25 mouse cellular contexts compared by ENCODE assay signal in genomic region chr9:123539093-123539492, GRCm38 (mm10). TPM values are rescaled to one million over a fixed set of nuclear protein-coding genes. Genes with fewer than 3 reads are reported as not detected.
DNase-seq lines count a peak whose midpoint lies in the region; ATAC-seq and TF ChIP-seq lines count a peak whose summit lies in the region.
"Had no signal": no experiment of that assay in that cellular context is flagged by ENCODE, and none has a peak within 500 bp of the region (broad histone marks: within the 10 kb centered on the region; RNA-seq: fewer than 3 reads in every experiment).

No protein-coding gene starts in this region.

- H3K4me1 ChIP-seq in kidney, embryonic 16.5 days (ENCODE audit: insufficient read depth, low read length) = peaks cover 24% of the 10 kb centered on the region
- peaks cover 38% of the 10 kb centered on the region for H3K4me1 ChIP-seq in bone marrow macrophage, adult 2 months (ENCODE audit: control insufficient read depth, insufficient read depth, low read length)
- H3K4me1 ChIP-seq in olfactory bulb, adult 2 months (ENCODE audit: control insufficient read depth, insufficient read depth, low read length) = no peaks in the 10 kb centered on the region; the same call in 1 of the 2 replicates
- H3K4me1 ChIP-seq: embryonic facial prominence, embryonic 12.5 days; lung, embryonic 15.5 days; neural tube, embryonic 12.5 days had no signal

- peaks cover 4% of the 10 kb centered on the region; the same call in 1 of the 2 replicates for H3K36me3 ChIP-seq in kidney, embryonic 16.5 days (ENCODE audit: insufficient read depth, low read length)
- H3K36me3 ChIP-seq: intestine, embryonic 15.5 days; neural tube, embryonic 12.5 days had no signal

- H3K4me3 ChIP-seq in gastrocnemius, adult 2 months = no peak overlapping the region
- no peak overlapping the region for H3K4me3 ChIP-seq in kidney, embryonic 16.5 days (ENCODE audit: low read length)
- no peak overlapping the region for H3K4me3 ChIP-seq in bone marrow macrophage, adult 2 months (ENCODE audit: insufficient read depth, low read length)
- no peak overlapping the region for H3K4me3 ChIP-seq in olfactory bulb, adult 2 months (ENCODE audit: insufficient read depth, low read depth, low read length)
- H3K4me3 ChIP-seq: embryonic facial prominence, embryonic 12.5 days; forebrain, embryonic 15.5 days; intestine, embryonic 15.5 days; lung, embryonic 15.5 days; myocyte; neural tube, embryonic 12.5 days had no signal

- H3K4me2 ChIP-seq in kidney, embryonic 16.5 days (replicated peaks; ENCODE audit: low read depth, low read length) = no peak overlapping the region
- H3K4me2 ChIP-seq: embryonic facial prominence, embryonic 12.5 days; forebrain, embryonic 15.5 days; intestine, embryonic 15.5 days; lung, embryonic 15.5 days; midbrain, embryonic 11.5 days; neural tube, embryonic 12.5 days had no signal

- TF ChIP-seq CTCF in gastrocnemius, adult 2 months (IDR thresholded peaks at IDR 0.05) = no peak
- TF ChIP-seq CTCF in bone marrow macrophage, adult 2 months (IDR thresholded peaks at IDR 0.05; ENCODE audit: low read depth, low read length) = no peak
- TF ChIP-seq CTCF in olfactory bulb, adult 2 months (IDR thresholded peaks at IDR 0.05; ENCODE audit: insufficient read depth, low read depth, low read length) = no peak

- 42% methylated on average over 1 of the region's 1 CpGs for WGBS in kidney, embryonic 16.5 days
- 3% methylated on average over 1 of the region's 1 CpGs for WGBS in olfactory bulb, adult 2 months

- intact Hi-C loops in gastrocnemius, adult 2 months (cut with DNase I) = no loop called here
- intact Hi-C loops in gastrocnemius, postnatal 14 days (cut with DNase I; ENCODE audit: low total_unique reads) = no loop called here

- peak; percentile 46; the same call in 1 of the 2 replicates for ATAC-seq in kidney, embryonic 16.5 days (ENCODE audit: low FRiP score, low TSS enrichment)
- ATAC-seq in activated CD4-positive, CD25-positive, alpha-beta regulatory T cell, adult 4 months = no peak
- no peak for ATAC-seq in granulocyte monocyte progenitor cell, adult 5-6 weeks (replicated peaks; ENCODE audit: poor library complexity, severe bottlenecking)
- ATAC-seq: forebrain, embryonic 15.5 days; hindbrain, embryonic 16.5 days; intestine, embryonic 15.5 days had no signal

- H3K9ac ChIP-seq in kidney, embryonic 16.5 days (replicated peaks; ENCODE audit: low read length) = no peak overlapping the region
- H3K9ac ChIP-seq: embryonic facial prominence, embryonic 12.5 days; forebrain, embryonic 15.5 days; intestine, embryonic 15.5 days; lung, embryonic 15.5 days; neural tube, embryonic 12.5 days had no signal

- no peaks in the 10 kb centered on the region for H3K9me3 ChIP-seq in kidney, embryonic 16.5 days (ENCODE audit: low read length)
- H3K9me3 ChIP-seq: embryonic facial prominence, embryonic 12.5 days; forebrain, embryonic 15.5 days; intestine, embryonic 15.5 days; lung, embryonic 15.5 days; neural tube, embryonic 12.5 days had no signal

- DNase-seq in gastrocnemius, adult 2 months = no peak
- no peak for DNase-seq in gastrocnemius, postnatal 14 days
- DNase-seq in kidney, adult 8-10 months = no peak
- DNase-seq: adrenal gland, adult 2 months; adrenal gland, postnatal 36 days; cerebellum, adult 11 months; cerebellum, adult 9-10 months; cerebellum, postnatal 36 days; embryo, embryonic 11 days; heart, postnatal 14 days; layer of hippocampus, postnatal 36 days; right cerebral cortex, postnatal 4 days had no signal

- TF ChIP-seq POLR2A in bone marrow macrophage, adult 2 months (IDR thresholded peaks at IDR 0.05; ENCODE audit: borderline replicate concordance, low read depth, low read length) = no peak
- TF ChIP-seq POLR2A in olfactory bulb, adult 2 months (IDR thresholded peaks at IDR 0.05; ENCODE audit: insufficient read depth, low read depth, low read length) = no peak

- H3K27ac ChIP-seq in gastrocnemius, adult 2 months = peak overlapping the region; percentile 60
- peak overlapping the region; percentile 32 for H3K27ac ChIP-seq in kidney, embryonic 16.5 days (ENCODE audit: low read length)
- H3K27ac ChIP-seq in bone marrow macrophage, adult 2 months (ENCODE audit: insufficient read depth, low read depth, low read length) = peak overlapping the region; percentile 31
- peak overlapping the region; percentile 37; the same call in 1 of the 2 replicates for H3K27ac ChIP-seq in olfactory bulb, adult 2 months (ENCODE audit: insufficient read depth, low read depth, low read length)
- H3K27ac ChIP-seq: embryonic facial prominence, embryonic 12.5 days; forebrain, embryonic 15.5 days; intestine, embryonic 15.5 days; lung, embryonic 15.5 days; neural tube, embryonic 12.5 days had no signal

- no peaks in the 10 kb centered on the region for H3K27me3 ChIP-seq in kidney, embryonic 16.5 days (ENCODE audit: insufficient read depth, low read length)
- H3K27me3 ChIP-seq: embryonic facial prominence, embryonic 12.5 days; forebrain, embryonic 15.5 days; intestine, embryonic 15.5 days; lung, embryonic 15.5 days; neural tube, embryonic 12.5 days had no signal

RNA-seq across cellular contexts. Expression of gene Sacm1l, which starts 9.5 kb away (rescaled TPM):
- total RNA-seq in gastrocnemius, adult 2 months (2021) = 10 to 100 TPM; 19.8 to 22.9 TPM
- 10 to 100 TPM; 19.2 to 23.7 TPM for total RNA-seq in gastrocnemius, postnatal 14 days (2021)
- 63.8 and 68.7 TPM in 2 replicates for polyA plus RNA-seq in kidney, embryonic 16.5 days (2015; fragmentation: Nextera tagmentation; extraction: Ambion mirVana)
- 34.8 and 37.9 TPM in 2 replicates for polyA plus RNA-seq in bone marrow macrophage, adult 2 months (2012; ENCODE audit: insufficient read depth, insufficient read length, missing spikeins)
- not detected in 2 replicates for polyA plus RNA-seq in olfactory bulb, adult 2 months (2012; ENCODE audit: insufficient read depth, insufficient read length, low replicate concordance, missing spikeins)
- polyA plus RNA-seq in activated CD4-positive, CD25-positive, alpha-beta regulatory T cell, adult 4 months (2017; shearing (Covaris generic)) = 10 to 100 TPM; 45.6 to 59.3 TPM
- total RNA-seq in granulocyte monocyte progenitor cell, adult 5-6 weeks (2014; fragmentation: Nextera tagmentation) = 25.8 and 32.2 TPM in 2 replicates
- 32.8 and 42.3 TPM in 2 replicates for total RNA-seq in granulocyte monocyte progenitor cell, adult 5-6 weeks (2017)
